Mouse (Mus musculus): ENCODE measurements around the gene Tnpo1. TPM values are rescaled to one million over a fixed set of nuclear protein-coding genes. Genes with fewer than 3 reads are reported as not detected.

Tnpo1 gene
- polyA plus RNA-seq, 1 experiment: 253 TPM

GRCm38 (mm10) chr13:98814275-98815040 lies 111.7 kb downstream of the Tnpo1 start:
- TF ChIP-seq EP300 (IDR thresholded peaks at IDR 0.05; ENCODE audit: insufficient read depth, low read depth, low read length): no peak
- no peak for TF ChIP-seq CTCF (IDR thresholded peaks at IDR 0.05; ENCODE audit: low read depth, low read length)
- TF ChIP-seq POLR2A (IDR thresholded peaks at IDR 0.05; ENCODE audit: insufficient read depth, low read length): no peak
- no peaks in the 10 kb centered on the region for H3K36me3 ChIP-seq (ENCODE audit: control insufficient read depth, insufficient read depth, low read length, poor library complexity, severe bottlenecking)

GRCm38 (mm10) chr13:98813596-98814274 lies 112.4 kb downstream of the Tnpo1 start:
- Histone ChIP-seq H3K36me3 (ENCODE audit: control insufficient read depth, insufficient read depth, low read length, poor library complexity, severe bottlenecking) (no peaks in the 10 kb centered on the region), H3K27me3 (ENCODE audit: control insufficient read depth, insufficient read depth, low read length, poor library complexity, severe bottlenecking) (no peaks in the 10 kb centered on the region), H3K4me3 (ENCODE audit: low read depth, low read length) (peak overlapping the region; percentile 41), H3K9me3 (replicated peaks; ENCODE audit: control insufficient read depth, insufficient read depth, low read length, poor library complexity, severe bottlenecking) (no peaks in the 10 kb centered on the region), H3K9ac (ENCODE audit: low read depth, poor library complexity, severe bottlenecking) (peak overlapping the region; percentile 84), H3K4me1 (ENCODE audit: control insufficient read depth, insufficient read depth, low read length) (no peaks in the 10 kb centered on the region), H3K27ac (ENCODE audit: insufficient read depth, low read length) (no peak overlapping the region)
- TF ChIP-seq CTCF (IDR thresholded peaks at IDR 0.05; ENCODE audit: low read depth, low read length) (no peak), EP300 (IDR thresholded peaks at IDR 0.05; ENCODE audit: insufficient read depth, low read depth, low read length) (no peak), POLR2A (IDR thresholded peaks at IDR 0.05; ENCODE audit: insufficient read depth, low read length) (no peak)

More at GRCm38 (mm10) chr13:98814275-98815040, 111.7 kb downstream of the Tnpo1 start:
- H3K4me1 ChIP-seq (ENCODE audit: control insufficient read depth, insufficient read depth, low read length): no peaks in the 10 kb centered on the region
- peak overlapping the region; percentile 84 for H3K9ac ChIP-seq (ENCODE audit: low read depth, poor library complexity, severe bottlenecking)
- H3K27ac ChIP-seq (ENCODE audit: insufficient read depth, low read length): peak overlapping the region; percentile 14; the same call in 1 of the 2 replicates
- peak overlapping the region; percentile 80 for H3K4me3 ChIP-seq (ENCODE audit: low read depth, low read length)
- H3K27me3 ChIP-seq (ENCODE audit: control insufficient read depth, insufficient read depth, low read length, poor library complexity, severe bottlenecking): no peaks in the 10 kb centered on the region
- H3K9me3 ChIP-seq (replicated peaks; ENCODE audit: control insufficient read depth, insufficient read depth, low read length, poor library complexity, severe bottlenecking): no peaks in the 10 kb centered on the region

GRCm38 (mm10) chr13:98813167-98813566 lies 113.0 kb downstream of the Tnpo1 start:
- no peaks in the 10 kb centered on the region for H3K4me1 ChIP-seq (ENCODE audit: control insufficient read depth, insufficient read depth, low read length)
- H3K27me3 ChIP-seq (ENCODE audit: control insufficient read depth, insufficient read depth, low read length, poor library complexity, severe bottlenecking): no peaks in the 10 kb centered on the region
- no peak overlapping the region for H3K9ac ChIP-seq (ENCODE audit: low read depth, poor library complexity, severe bottlenecking)
- TF ChIP-seq EP300 (IDR thresholded peaks at IDR 0.05; ENCODE audit: insufficient read depth, low read depth, low read length) (no peak), POLR2A (IDR thresholded peaks at IDR 0.05; ENCODE audit: insufficient read depth, low read length) (no peak), CTCF (IDR thresholded peaks at IDR 0.05; ENCODE audit: low read depth, low read length) (no peak)
- H3K27ac ChIP-seq (ENCODE audit: insufficient read depth, low read length): no peak overlapping the region
- no peak overlapping the region for H3K4me3 ChIP-seq (ENCODE audit: low read depth, low read length)
- no peaks in the 10 kb centered on the region for H3K36me3 ChIP-seq (ENCODE audit: control insufficient read depth, insufficient read depth, low read length, poor library complexity, severe bottlenecking)
- H3K9me3 ChIP-seq (replicated peaks; ENCODE audit: control insufficient read depth, insufficient read depth, low read length, poor library complexity, severe bottlenecking): no peaks in the 10 kb centered on the region

- TF ChIP-seq CTCF (IDR thresholded peaks at IDR 0.05; ENCODE audit: low read depth, low read length): no peak
- no peak for TF ChIP-seq POLR2A (IDR thresholded peaks at IDR 0.05; ENCODE audit: insufficient read depth, low read length)
- no peak for TF ChIP-seq EP300 (IDR thresholded peaks at IDR 0.05; ENCODE audit: insufficient read depth, low read depth, low read length)
- no peaks in the 10 kb centered on the region for H3K4me1 ChIP-seq (ENCODE audit: control insufficient read depth, insufficient read depth, low read length)
- H3K27ac ChIP-seq (ENCODE audit: insufficient read depth, low read length): no peak overlapping the region
- H3K9ac ChIP-seq (ENCODE audit: low read depth, poor library complexity, severe bottlenecking): no peak overlapping the region
- no peaks in the 10 kb centered on the region for H3K36me3 ChIP-seq (ENCODE audit: control insufficient read depth, insufficient read depth, low read length, poor library complexity, severe bottlenecking)
- H3K9me3 ChIP-seq (replicated peaks; ENCODE audit: control insufficient read depth, insufficient read depth, low read length, poor library complexity, severe bottlenecking): no peaks in the 10 kb centered on the region
- no peaks in the 10 kb centered on the region for H3K27me3 ChIP-seq (ENCODE audit: control insufficient read depth, insufficient read depth, low read length, poor library complexity, severe bottlenecking)
- H3K4me3 ChIP-seq (ENCODE audit: low read depth, low read length): no peak overlapping the region
These were observed 113.9 kb downstream of the Tnpo1 start for GRCm38 (mm10) chr13:98812285-98812684.

GRCm38 (mm10) chr13:98810143-98810542 lies 116.0 kb downstream of the Tnpo1 start:
- Histone ChIP-seq H3K9me3 (replicated peaks; ENCODE audit: control insufficient read depth, insufficient read depth, low read length, poor library complexity, severe bottlenecking) (no peaks in the 10 kb centered on the region), H3K27ac (ENCODE audit: insufficient read depth, low read length) (no peak overlapping the region), H3K4me1 (ENCODE audit: control insufficient read depth, insufficient read depth, low read length) (no peaks in the 10 kb centered on the region), H3K9ac (ENCODE audit: low read depth, poor library complexity, severe bottlenecking) (no peak overlapping the region), H3K36me3 (ENCODE audit: control insufficient read depth, insufficient read depth, low read length, poor library complexity, severe bottlenecking) (no peaks in the 10 kb centered on the region), H3K27me3 (ENCODE audit: control insufficient read depth, insufficient read depth, low read length, poor library complexity, severe bottlenecking) (no peaks in the 10 kb centered on the region), H3K4me3 (ENCODE audit: low read depth, low read length) (no peak overlapping the region)
- TF ChIP-seq EP300 (IDR thresholded peaks at IDR 0.05; ENCODE audit: insufficient read depth, low read depth, low read length): no peak
- no peak for TF ChIP-seq CTCF (IDR thresholded peaks at IDR 0.05; ENCODE audit: low read depth, low read length)
- no peak for TF ChIP-seq POLR2A (IDR thresholded peaks at IDR 0.05; ENCODE audit: insufficient read depth, low read length)

- TF ChIP-seq EP300 (IDR thresholded peaks at IDR 0.05; ENCODE audit: insufficient read depth, low read depth, low read length): no peak
- no peak for TF ChIP-seq POLR2A (IDR thresholded peaks at IDR 0.05; ENCODE audit: insufficient read depth, low read length)
- no peak for TF ChIP-seq CTCF (IDR thresholded peaks at IDR 0.05; ENCODE audit: low read depth, low read length)
- H3K9me3 ChIP-seq (replicated peaks; ENCODE audit: control insufficient read depth, insufficient read depth, low read length, poor library complexity, severe bottlenecking): no peaks in the 10 kb centered on the region
- no peaks in the 10 kb centered on the region for H3K4me1 ChIP-seq (ENCODE audit: control insufficient read depth, insufficient read depth, low read length)
- H3K4me3 ChIP-seq (ENCODE audit: low read depth, low read length): no peak overlapping the region
- H3K9ac ChIP-seq (ENCODE audit: low read depth, poor library complexity, severe bottlenecking): no peak overlapping the region
- no peaks in the 10 kb centered on the region for H3K27me3 ChIP-seq (ENCODE audit: control insufficient read depth, insufficient read depth, low read length, poor library complexity, severe bottlenecking)
- no peak overlapping the region for H3K27ac ChIP-seq (ENCODE audit: insufficient read depth, low read length)
- no peaks in the 10 kb centered on the region for H3K36me3 ChIP-seq (ENCODE audit: control insufficient read depth, insufficient read depth, low read length, poor library complexity, severe bottlenecking)
These were observed 117.1 kb downstream of the Tnpo1 start for GRCm38 (mm10) chr13:98809087-98809486.
